Mouse (Mus musculus) heart, adult 18-20 months (tissue): ENCODE measurements at regions not wholly inside any gene's neighbourhood (a gene's known extent, or its start where the extent isn't known, plus 50 kb on each side); places are given as distances from the start of the nearest gene placed in this dataset.

Experiments
- DNase-seq, 2 experiments: peaks; one replicate each; pipeline ENCODE4 v3.0.0; 2021 to 2022; ENCODE audit warnings: mixed read lengths in 1 of 2

GRCm38 (mm10) chr1:128824916-128825683 is 233.0 kb upstream of the Cxcr4 start:
- no peak for DNase-seq

- DNase-seq: peak; percentile 72 to 90
Observed at GRCm38 (mm10) chr1:128824235-128824634, 232.1 kb upstream of the Cxcr4 start.

DNA sequence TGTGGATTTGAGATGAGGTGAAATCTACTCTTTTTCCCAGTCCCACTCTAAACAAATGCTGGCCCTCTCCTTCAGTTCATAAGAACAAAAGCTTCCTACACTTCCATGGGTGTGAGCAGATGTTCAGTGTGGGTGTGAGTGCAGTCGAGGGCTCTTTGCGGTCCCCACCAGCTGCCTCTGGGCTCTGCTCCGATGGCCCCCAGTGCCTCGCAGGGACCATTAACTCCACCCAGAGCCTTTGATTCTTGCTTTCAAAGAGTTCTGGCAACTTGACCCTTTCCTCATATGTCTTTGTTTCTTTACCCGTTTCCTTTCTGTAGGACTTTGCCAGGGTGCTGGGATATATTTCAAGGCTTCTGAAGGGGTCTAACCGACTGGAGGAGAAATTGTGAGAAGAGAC is 229.9 kb upstream of the Cxcr4 start:
- DNase-seq: no peak

- no peak for DNase-seq
Observed at GRCm38 (mm10) chr1:128820527-128820926, 228.4 kb upstream of the Cxcr4 start.

DNA sequence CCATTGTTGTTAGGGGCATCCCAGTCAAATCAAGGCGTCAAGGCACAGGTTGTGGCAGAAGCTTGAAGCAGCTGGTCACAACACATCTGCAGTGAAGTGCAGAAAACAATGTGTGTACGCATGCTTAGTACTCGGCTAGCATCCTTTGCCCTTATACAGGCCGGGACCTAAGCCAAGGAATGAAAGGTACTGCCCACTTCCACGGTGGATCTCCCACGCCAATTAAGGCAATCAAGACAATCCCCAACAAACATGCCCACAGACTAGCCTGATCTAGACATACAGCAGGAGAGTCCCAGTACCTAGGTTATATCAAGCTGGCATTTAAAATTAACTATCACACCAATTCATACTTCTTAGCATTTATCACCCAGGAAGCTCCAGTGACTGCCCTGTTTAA is 227.5 kb upstream of the Cxcr4 start:
- DNase-seq: no peak

DNA sequence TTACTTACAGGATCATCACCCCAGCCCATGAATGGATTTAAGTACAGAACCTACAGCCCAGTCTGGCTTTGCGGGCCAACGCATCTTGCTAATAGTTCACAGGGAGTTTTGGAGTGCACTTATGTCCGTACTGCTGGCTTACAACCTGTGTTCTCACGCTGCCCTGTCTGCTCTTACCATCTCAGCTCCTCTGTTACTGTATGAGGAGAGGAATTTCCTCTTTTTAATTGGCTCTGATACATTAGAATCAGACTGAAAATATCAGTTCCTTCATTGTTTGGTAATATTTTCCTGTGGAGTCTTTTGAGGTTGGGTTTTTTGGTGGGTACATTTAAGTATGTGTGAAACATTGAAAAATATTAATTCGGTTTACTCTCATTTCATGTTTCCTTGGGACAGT is 221.3 kb upstream of the Cxcr4 start:
- DNase-seq: no peak

DNA sequence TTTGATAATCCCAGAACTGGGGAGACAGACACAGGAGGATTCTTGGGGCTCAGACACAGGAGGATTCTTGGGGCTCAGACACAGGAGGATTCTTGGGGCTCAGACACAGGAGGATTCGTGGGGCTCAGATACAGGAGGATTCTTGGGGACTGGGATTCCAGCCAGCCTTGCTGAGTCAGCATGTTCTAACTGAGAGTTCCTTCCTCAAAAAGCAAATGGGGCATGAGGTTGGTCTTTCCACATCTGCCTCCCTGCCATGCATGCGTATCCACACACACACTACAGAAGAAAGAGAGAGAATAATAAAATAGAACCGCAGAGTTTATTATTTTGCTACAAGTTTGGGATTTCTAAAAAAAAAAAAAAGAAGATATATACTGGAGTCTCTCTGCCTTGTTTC is 218.8 kb upstream of the Cxcr4 start:
- peak in 1 of 2 experiments; percentile 7 for DNase-seq

GRCm38 (mm10) chr1:128810094-128810493 is 218.0 kb upstream of the Cxcr4 start:
- no peak for DNase-seq

GRCm38 (mm10) chr1:128809601-128810000 is 217.5 kb upstream of the Cxcr4 start:
- no peak for DNase-seq

DNA sequence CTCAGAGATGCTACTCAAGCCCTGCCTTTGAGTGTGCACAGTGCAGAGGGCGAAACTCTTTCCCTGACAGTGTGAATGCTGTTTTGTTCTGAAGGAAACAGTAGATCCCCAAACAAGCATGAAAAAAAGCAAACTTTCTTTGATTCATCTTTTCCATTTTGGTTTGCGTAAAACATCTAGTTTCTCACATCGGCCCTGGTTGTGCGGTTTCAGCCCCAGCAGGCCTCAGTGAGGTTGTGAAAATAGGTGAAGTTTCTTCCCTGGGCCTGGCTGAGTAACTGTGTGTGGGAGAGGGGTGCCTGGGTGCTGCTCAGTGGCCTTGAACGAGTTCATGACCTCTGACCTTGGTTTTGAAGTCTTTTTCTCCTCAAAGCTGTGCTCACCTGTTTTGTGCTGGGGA is 216.5 kb upstream of the Cxcr4 start:
- no peak for DNase-seq

DNA sequence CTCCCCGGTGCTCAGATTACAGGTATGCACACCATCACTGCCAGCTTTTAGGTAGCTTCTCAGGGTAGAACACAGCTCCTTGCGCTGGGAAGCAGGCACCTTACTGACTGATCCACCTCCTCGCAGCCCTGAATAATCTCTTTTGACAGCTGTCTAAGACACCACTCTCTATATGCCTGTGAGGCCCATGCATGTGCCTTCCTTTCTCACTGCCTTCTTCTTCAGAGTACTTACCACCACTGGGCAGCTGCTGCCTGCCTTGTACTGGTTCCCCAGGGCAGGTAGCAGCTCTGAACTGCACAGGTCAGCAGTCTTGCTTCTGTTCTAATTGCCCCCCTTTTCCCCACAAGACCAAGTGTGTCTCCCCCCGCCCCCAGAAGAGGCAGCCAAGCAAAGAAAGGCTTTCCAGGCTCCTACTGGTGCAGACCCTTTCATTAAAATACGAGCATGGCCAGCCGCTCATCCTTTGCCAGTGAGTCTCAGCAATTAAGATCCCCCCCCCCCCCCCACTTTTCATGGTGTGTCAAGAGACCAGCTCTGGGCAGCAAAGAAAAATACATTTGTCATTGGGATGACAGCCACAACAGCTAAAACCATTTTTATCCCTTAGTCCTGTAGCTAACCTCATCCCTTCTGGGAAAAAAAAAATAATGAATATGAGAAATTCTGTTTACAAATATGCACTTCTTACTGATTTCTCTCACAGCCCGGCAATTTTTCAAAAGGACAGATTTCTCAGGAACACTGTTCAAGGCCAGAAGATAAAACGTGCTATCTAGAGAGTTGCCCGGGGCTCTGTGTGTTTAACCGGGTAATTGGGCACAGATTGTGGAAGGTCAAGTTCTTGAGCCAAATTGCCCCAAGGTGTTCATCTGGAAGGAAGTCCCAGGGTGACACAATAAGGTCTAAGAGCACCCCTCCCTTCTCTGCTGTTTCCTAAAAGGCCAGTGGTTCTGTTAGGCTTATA is 213.9 kb upstream of the Cxcr4 start:
- no peak for DNase-seq

- peak in 1 of 2 experiments; percentile 26 for DNase-seq
Observed at GRCm38 (mm10) chr1:128803433-128804060, 211.5 kb upstream of the Cxcr4 start.

DNA sequence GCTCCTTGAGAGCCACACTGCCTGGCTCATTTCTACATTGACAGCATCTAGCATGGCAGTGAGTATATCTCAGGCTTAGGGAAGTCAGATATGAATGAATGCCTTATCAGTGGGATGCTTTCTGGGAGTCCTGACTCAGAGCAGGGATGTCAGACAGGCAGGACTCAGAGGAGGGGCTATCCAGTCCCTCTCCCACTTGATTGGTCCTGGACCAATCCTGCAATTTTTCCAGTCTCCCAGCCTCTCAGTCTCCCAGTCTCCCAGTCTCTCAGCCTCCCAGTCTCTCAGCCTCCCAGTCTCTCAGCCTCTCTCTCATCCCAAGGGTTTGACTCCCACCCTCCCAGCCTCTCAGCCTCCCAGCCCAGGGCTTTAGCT is 211.0 kb upstream of the Cxcr4 start:
- no peak for DNase-seq

DNA sequence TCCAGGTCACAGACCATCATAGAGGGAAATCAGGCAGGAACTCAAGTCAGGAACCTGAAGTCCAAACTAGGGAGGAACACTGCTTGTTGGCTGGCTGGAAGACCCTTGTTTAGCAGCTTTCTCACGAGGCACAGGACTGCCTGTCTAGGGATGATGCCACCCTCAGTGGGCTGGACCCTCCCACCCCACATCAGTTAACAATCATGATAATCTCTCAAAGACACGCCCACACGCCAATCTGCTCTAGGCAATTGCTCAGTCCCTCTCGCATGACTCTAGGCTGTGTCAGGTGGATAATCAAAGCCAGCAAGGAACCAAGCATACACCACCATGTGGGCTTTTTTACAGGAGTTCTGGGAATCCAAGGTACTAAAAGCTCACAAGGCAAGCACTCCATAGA is 206.6 kb upstream of the Cxcr4 start:
- no peak for DNase-seq

DNA sequence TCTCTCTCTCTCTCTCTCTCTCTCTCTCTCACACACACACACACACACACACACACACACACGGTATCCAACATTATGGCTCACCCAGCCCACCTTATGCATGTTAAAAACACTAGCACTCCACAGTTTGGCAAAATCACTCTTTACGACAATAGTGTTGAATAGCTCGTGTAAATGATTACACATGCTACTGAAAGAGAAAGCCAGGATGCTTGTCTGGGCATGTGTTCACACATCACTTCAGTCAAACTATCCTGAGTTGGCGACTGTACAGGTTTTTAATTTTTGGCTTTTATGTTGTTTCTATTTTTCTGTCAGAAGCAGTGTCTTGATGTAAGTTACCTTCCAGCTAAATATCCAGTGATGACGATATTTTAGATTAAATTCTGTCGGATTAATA is 203.6 kb upstream of the Cxcr4 start:
- DNase-seq: no peak

GRCm38 (mm10) chr1:128790881-128791280 is 198.8 kb upstream of the Cxcr4 start:
- DNase-seq: no peak

GRCm38 (mm10) chr1:128789567-128790335 is 197.7 kb upstream of the Cxcr4 start:
- no peak for DNase-seq

DNA sequence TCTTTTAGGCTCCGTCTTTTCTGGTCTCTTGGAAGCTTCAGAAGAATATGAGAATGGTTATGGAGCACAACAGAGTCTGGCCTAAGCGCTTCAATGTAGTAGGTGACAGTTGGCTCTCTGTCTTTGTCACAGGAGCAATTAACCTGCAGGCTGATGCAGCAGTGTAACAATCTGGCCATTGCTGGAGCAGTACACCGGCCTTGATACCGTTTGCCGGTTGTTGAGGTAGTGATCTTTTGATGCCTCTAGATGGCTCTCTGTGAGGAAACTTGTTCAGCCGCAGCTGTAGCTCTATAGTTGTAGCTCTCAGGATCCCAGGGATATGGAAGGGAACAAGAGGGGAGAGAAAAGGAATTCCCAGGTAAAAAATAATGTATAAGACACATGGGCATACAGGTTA is 196.1 kb upstream of the Cxcr4 start:
- no peak for DNase-seq

DNA sequence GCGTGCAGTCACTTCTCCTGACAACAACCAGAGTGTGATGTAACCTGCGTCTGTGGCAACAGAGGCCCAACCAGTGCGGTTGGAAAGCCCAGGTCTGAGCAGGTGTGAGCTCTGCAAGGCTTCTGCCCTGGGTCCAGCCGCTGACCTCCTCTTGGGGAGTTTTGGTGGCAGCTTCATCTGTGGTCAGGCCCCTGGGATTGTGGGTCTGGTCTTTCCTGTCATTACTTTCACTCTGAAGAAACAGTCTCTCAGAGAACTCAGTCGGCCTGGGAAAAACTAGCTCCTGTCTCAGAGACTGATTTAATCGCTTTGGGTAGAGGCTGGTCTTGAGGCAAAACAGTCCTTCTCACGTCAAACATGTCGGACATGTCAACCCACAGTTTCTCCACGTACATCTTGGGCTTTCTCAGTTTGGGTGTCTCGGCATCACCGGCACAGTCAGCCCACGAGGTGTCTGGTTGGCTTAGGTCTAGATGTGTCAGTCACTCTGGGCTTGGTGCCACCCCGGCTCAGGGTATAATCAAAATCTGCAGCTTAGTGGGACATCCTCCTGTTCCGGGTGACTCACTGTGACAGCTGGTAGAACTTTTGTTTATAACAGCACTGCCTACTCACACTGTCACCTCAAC is 195.0 kb upstream of the Cxcr4 start:
- no peak for DNase-seq

GRCm38 (mm10) chr1:128782286-128782685 is 190.2 kb upstream of the Cxcr4 start:
- no peak for DNase-seq

DNA sequence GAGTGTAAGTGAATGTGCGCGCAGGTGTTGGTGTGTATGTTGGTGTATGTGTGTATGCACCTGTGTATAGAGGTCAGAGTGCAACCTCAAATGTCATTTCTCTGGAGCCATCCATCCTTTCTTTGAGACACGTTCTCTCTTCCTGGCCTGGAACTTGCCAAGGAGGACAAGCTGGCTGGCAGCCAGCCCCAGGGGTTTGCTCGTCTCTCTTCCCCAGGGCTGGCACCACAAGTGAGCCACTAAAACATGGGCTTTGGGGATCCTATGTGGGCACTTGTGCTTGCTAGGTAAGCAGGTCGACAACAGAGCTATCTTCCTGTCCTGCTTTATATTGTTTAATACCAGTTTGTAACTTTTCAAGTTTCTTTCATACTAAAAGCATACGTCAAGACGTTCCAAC is 189.8 kb upstream of the Cxcr4 start:
- no peak for DNase-seq

GRCm38 (mm10) chr1:128781311-128781710 is 189.2 kb upstream of the Cxcr4 start:
- no peak for DNase-seq
